Mouse (Mus musculus): Measurements from ENCODE around the gene Doc2g. TPM values are rescaled to one million over a fixed set of nuclear protein-coding genes. Genes with fewer than 3 reads are reported as not detected.
"Not testable (repeated sequence)": the region's sequence is repeated elsewhere in the genome, so short reads cannot be mapped to it uniquely, and the experiment has no call there.

Gene Doc2g
- polyA plus RNA-seq, 1 experiment from 2014 or later: 72.2 TPM

DNA sequence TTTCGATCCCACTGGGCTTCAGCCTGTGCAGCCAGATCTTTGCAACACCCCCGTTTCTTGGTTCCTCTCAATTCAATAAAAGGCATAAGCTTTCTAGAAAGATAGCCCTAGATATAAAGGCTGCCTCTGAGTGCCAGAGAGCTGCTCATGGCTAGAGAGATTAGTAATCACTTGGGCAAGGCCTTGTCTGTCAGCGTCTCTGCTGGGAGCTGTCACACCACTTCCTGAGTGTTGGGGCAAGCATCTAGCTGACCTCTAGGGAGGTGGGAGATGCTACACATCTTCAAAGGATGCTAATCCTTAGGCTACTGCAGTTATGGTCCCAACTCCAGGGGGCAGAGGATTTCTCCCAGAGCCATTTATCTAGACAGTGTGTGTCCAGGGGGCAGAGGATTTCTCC is 35.9 kb upstream of the Doc2g start:
- Histone ChIP-seq H3K27ac (no peak overlapping the region), H3K9me3 (replicated peaks) (no peaks in the 10 kb centered on the region), H3K4me1 (replicated peaks) (peaks cover 5% of the 10 kb centered on the region), H3K4me3 (no peak overlapping the region), H3K36me3 (no peaks in the 10 kb centered on the region), H3K27me3 (0 out of 2 replicates have a peak, but pooled peaks cover 2% of the 10 kb centered on the region), H3K9ac (no peak overlapping the region), H3K4me2 (no peak overlapping the region)
- no peak for ATAC-seq (replicated peaks; ENCODE audit: insufficient number of reproducible peaks, insufficient read depth, low FRiP score, low read depth)
- 33% methylated on average over 3 of the region's 3 CpGs for WGBS

DNA sequence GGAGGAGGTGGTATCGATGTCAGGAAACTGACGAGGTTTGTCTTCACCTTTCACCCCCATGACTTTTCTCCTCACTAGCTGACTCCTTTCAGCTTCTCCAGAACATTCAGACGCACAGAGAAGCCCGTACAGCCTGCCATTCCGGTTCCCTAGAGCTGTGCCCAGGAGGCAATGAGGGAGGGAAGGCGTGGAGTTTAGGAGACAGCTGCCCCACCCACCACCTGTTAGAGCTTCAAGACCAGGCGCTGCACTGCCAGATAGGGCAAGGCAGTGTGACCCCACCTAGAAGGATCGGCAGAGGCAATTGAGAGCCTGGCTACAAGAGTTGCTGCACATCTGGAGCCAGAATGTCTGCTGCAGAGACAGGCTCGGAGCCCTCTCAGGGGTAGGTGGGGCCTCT is 30.9 kb upstream of the Doc2g start, which contains the start of gene Aldh3b2:
TSS of gene Aldh3b2 (plus strand) at position 100 of the 400 bp plus-strand sequence.
- Histone ChIP-seq H3K36me3 (no peaks in the 10 kb centered on the region), H3K27me3 (0 out of 2 replicates have a peak, but pooled peaks cover 2% of the 10 kb centered on the region), H3K4me3 (no peak within 1 kb of the TSS), H3K27ac (no peak within 1 kb of the TSS), H3K9ac (no peak within 1 kb of the TSS), H3K9me3 (replicated peaks) (no peaks in the 10 kb centered on the region), H3K4me1 (replicated peaks) (peaks cover 5% of the 10 kb centered on the region), H3K4me2 (no peak within 1 kb of the TSS)
- 48% methylated on average over 9 of the region's 9 CpGs for WGBS
- ATAC-seq (replicated peaks; ENCODE audit: insufficient number of reproducible peaks, insufficient read depth, low FRiP score, low read depth): no peak

DNA sequence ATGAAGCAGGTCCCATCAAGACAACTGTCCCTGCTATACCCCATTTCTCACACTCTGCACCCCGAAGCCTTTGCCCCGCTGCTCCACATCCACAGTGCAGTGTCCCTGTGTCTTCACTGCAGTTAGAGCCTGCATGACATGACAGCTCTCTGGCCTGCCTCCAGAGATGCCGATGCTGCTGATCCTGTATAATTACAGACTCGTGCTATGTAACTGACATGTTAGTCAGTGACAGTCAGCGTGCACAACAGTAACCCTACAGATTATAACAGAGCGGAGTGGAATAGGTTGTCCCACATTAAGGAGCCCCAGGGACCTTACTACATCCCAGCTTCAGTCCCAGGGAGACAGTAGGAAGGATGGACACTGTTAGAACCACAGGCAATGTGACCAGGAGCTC is 28.5 kb upstream of the Doc2g start:
- H3K4me1 ChIP-seq (replicated peaks); ATAC-seq (replicated peaks; ENCODE audit: insufficient number of reproducible peaks, insufficient read depth, low FRiP score, low read depth); H3K4me2 ChIP-seq; H3K27me3 ChIP-seq; H3K4me3 ChIP-seq; H3K36me3 ChIP-seq; H3K27ac ChIP-seq; H3K9me3 ChIP-seq (replicated peaks); H3K9ac ChIP-seq: not testable (repeated sequence)
- WGBS: 61% methylated on average over 6 of the region's 6 CpGs

DNA sequence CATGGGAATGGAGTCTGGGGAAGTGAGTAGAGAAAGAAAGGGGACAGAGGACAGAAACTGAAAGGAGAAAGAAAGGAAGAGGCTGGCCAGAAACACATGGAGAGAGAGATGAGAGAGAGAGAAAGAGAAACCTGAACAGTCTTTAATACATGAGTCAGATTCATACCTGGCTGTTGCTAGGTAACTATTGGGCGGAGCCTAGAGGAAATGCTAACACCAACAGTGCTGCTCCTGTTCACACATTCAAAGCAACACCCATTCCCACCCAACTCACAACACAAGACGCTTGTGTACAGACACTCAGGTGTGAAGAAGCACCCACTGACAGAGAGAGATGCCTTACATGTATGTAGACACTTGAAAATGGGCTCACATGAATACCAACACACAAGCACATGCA is 27.2 kb upstream of the Doc2g start:
- Histone ChIP-seq H3K9ac (no peak overlapping the region), H3K4me2 (no peak overlapping the region), H3K9me3 (replicated peaks) (no peaks in the 10 kb centered on the region), H3K36me3 (no peaks in the 10 kb centered on the region), H3K27me3 (peaks cover 5% of the 10 kb centered on the region; the same call in 1 of the 2 replicates), H3K4me3 (no peak overlapping the region), H3K4me1 (replicated peaks) (no peaks in the 10 kb centered on the region; the same call in 1 of the 2 replicates), H3K27ac (no peak overlapping the region)
- WGBS: 72% methylated on average over 2 of the region's 2 CpGs
- no peak for ATAC-seq (replicated peaks; ENCODE audit: insufficient number of reproducible peaks, insufficient read depth, low FRiP score, low read depth)

DNA sequence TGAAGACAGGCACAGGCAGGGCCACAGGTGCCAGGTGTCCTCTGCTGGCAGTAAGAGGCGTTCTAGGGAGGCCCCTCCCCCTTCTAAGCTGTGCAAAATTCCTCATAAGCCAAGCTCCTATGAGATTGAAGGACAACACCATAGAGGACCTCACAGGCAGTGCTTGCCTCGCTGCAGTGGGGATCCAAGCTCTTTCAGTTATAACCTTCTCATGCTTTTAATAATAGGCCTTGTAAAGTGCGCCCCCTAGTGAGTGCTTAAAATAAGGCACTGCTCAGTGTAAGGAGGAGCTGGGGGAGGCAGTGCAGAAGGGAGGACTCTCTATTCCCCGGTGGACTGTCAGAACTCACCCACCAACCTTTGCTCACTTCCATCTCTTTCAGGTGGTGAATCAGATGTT is 22.8 kb upstream of the Doc2g start:
- Histone ChIP-seq H3K4me1 (replicated peaks) (peaks cover 8% of the 10 kb centered on the region), H3K4me2 (no peak overlapping the region), H3K27ac (no peak overlapping the region), H3K36me3 (no peaks in the 10 kb centered on the region), H3K9me3 (replicated peaks) (no peaks in the 10 kb centered on the region), H3K9ac (no peak overlapping the region), H3K27me3 (peaks cover 6% of the 10 kb centered on the region; the same call in 1 of the 2 replicates), H3K4me3 (no peak overlapping the region)
- 15% methylated on average over 4 of the region's 4 CpGs for WGBS
- ATAC-seq (replicated peaks; ENCODE audit: insufficient number of reproducible peaks, insufficient read depth, low FRiP score, low read depth): peak; percentile 44

DNA sequence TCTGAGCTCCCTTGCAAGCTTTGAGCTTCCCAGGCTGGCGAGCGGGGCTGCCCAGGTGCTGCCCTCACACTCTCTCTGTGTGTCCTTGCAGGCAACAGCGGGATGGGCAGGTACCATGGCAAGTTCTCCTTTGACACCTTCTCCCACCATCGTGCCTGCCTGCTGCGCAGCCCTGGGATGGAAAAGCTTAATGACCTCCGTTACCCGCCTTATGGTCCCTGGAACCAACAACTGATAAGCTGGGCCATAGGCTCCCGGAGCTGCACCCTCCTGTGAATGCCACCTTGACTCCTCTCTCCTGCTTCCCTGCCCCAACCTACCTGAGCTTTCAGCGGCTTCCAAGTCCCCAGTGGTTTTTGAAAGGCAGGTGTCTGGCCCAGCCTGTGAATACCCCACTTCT is 22.2 kb upstream of the Doc2g start:
- peaks cover 6% of the 10 kb centered on the region; the same call in 1 of the 2 replicates for H3K27me3 ChIP-seq
- H3K4me1 ChIP-seq (replicated peaks): peaks cover 14% of the 10 kb centered on the region
- ATAC-seq (replicated peaks; ENCODE audit: insufficient number of reproducible peaks, insufficient read depth, low FRiP score, low read depth): no peak
- H3K27ac ChIP-seq: no peak overlapping the region
- 66% methylated on average over 9 of the region's 9 CpGs for WGBS
- no peak overlapping the region for H3K4me2 ChIP-seq
- H3K36me3 ChIP-seq: no peaks in the 10 kb centered on the region
- H3K4me3 ChIP-seq: no peak overlapping the region
- H3K9me3 ChIP-seq (replicated peaks): no peaks in the 10 kb centered on the region
- H3K9ac ChIP-seq: no peak overlapping the region

DNA sequence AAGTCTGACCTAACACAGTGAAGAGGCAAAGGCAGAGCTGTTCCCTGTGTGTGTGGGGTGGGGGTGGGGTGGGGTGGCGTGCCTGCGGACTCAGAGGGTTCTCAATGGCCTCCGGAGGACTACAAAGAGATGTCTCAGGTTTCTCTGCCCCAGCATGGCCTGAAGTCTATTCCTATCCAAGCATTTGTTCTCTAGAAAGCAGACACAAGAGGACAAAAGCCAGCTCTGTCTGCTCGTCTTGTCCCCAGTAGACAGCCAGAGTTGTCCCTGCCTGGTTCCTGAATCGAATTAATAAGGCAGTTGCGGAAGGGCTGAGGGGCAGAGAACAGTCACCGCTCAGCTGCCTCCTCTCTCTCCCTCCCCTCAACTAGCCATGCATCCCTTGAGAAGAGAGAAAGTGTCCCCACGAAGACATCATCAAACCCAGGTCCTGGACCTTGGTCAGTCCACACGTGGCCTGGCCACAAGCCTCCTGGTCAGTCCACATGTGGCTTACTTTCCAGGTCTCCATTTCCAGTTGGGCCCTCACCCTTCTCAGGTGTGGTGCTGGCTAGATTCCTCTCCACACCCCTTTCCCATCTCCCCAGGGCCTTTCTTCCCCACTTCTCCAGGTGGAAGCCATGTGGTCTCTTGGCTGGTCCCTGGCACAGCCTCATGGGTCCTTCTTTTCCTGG is 19.4 kb upstream of the Doc2g start:
- Histone ChIP-seq H3K4me2 (no peak overlapping the region), H3K4me3 (no peak overlapping the region), H3K9me3 (replicated peaks) (no peaks in the 10 kb centered on the region), H3K9ac (no peak overlapping the region), H3K36me3 (no peaks in the 10 kb centered on the region), H3K27ac (no peak overlapping the region), H3K4me1 (replicated peaks) (peaks cover 27% of the 10 kb centered on the region), H3K27me3 (peaks cover 6% of the 10 kb centered on the region; the same call in 1 of the 2 replicates)
- ATAC-seq (replicated peaks; ENCODE audit: insufficient number of reproducible peaks, insufficient read depth, low FRiP score, low read depth): no peak
- WGBS: 54% methylated on average over 9 of the region's 9 CpGs

DNA sequence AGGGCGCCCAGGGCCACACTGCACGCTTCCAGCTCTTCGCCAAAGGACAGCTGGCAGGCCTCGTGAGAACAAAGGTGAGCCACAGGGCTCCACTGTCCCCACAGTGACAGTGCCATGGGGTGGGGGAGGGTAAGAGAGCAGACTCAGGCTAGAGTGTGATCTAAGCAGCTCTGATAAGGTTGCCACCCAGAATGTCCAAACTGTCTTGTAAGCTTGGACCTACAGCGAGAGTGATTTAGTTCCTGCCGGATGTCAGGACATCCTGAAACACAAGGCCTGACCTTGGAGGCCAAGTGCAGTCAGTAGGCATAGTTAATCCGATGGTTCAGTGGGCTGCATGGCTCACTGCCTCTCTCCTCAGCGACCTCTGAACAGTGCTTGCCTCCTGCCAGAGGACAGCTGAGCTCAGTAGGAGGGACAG is 17.8 kb upstream of the Doc2g start:
- H3K9ac ChIP-seq: no peak overlapping the region
- ATAC-seq (replicated peaks; ENCODE audit: insufficient number of reproducible peaks, insufficient read depth, low FRiP score, low read depth): no peak
- H3K36me3 ChIP-seq: no peaks in the 10 kb centered on the region
- 29% methylated on average over 8 of the region's 8 CpGs for whole genome bisulfite sequencing
- no peaks in the 10 kb centered on the region for H3K9me3 ChIP-seq (replicated peaks)
- 0 out of 2 replicates have a peak overlapping the region, but pooled peaks have one; percentile 8 for H3K4me2 ChIP-seq
- H3K27me3 ChIP-seq: peaks cover 6% of the 10 kb centered on the region; the same call in 1 of the 2 replicates
- peaks cover 27% of the 10 kb centered on the region for H3K4me1 ChIP-seq (replicated peaks)
- H3K27ac ChIP-seq: peak overlapping the region; percentile 64
- no peak overlapping the region for H3K4me3 ChIP-seq

DNA sequence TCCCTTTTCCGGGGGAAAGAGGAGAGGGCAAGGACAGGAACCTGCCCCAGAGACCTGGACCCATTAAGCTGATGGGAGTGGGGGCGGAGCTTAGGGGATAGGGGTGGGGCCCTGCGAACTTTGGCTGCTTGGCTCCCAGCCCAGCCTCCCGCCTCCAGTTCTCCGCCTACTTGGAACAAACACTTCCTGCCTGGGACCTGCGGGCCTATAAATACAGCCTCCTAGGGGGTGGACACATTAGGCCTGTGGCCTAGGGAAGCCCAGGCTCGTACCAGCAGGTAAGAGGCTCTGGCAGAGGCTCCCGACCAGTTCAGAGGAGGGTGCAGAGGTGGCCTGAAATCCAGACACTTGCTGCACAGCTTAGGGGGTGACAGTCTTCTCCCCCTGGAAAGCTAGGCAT is 16.8 kb upstream of the Doc2g start, which contains the start of gene Acy3:
TSS of gene Acy3 (plus strand) at position 237 of the 400 bp plus-strand sequence.
- 16% methylated on average over 8 of the region's 8 CpGs for WGBS
- H3K4me1 ChIP-seq (replicated peaks): peaks cover 27% of the 10 kb centered on the region
- H3K27ac ChIP-seq: peak within 1 kb of the TSS; percentile 64
- no peaks in the 10 kb centered on the region for H3K9me3 ChIP-seq (replicated peaks)
- H3K4me3 ChIP-seq: peak within 1 kb of the TSS; percentile 3; the same call in 1 of the 2 replicates
- no peaks in the 10 kb centered on the region for H3K36me3 ChIP-seq
- peak within 1 kb of the TSS; percentile 43 for H3K4me2 ChIP-seq
- ATAC-seq (replicated peaks; ENCODE audit: insufficient number of reproducible peaks, insufficient read depth, low FRiP score, low read depth): peak; percentile 81
- H3K9ac ChIP-seq: peak within 1 kb of the TSS; percentile 39; the same call in 1 of the 2 replicates
- H3K27me3 ChIP-seq: no peaks in the 10 kb centered on the region

DNA sequence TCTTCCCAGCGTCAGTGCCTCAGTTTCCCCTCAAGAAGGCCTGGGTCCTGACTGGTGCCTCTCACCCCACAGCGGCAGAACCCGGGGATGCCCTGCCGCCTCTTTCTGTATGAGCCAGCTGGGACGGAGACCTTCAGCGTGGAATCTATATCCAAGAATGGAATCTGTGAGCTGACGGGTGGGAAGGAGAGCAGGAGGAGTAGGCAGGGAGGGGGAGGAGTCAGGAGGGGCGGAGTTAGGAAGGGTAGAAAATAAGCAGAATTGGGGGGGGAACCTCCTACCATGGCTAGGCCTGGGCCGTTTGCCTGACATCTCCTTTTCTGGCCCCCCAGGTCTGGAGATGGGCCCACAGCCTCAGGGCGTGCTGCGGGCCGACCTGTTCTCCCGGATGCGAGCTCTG is 15.0 kb upstream of the Doc2g start:
- Histone ChIP-seq H3K27ac (no peak overlapping the region), H3K27me3 (peaks cover 8% of the 10 kb centered on the region; the same call in 1 of the 2 replicates), H3K4me2 (no peak overlapping the region), H3K9me3 (replicated peaks) (no peaks in the 10 kb centered on the region), H3K36me3 (no peaks in the 10 kb centered on the region), H3K9ac (no peak overlapping the region), H3K4me1 (replicated peaks) (peaks cover 27% of the 10 kb centered on the region), H3K4me3 (no peak overlapping the region)
- no peak for ATAC-seq (replicated peaks; ENCODE audit: insufficient number of reproducible peaks, insufficient read depth, low FRiP score, low read depth)
- WGBS: 86% methylated on average over 14 of the region's 14 CpGs

DNA sequence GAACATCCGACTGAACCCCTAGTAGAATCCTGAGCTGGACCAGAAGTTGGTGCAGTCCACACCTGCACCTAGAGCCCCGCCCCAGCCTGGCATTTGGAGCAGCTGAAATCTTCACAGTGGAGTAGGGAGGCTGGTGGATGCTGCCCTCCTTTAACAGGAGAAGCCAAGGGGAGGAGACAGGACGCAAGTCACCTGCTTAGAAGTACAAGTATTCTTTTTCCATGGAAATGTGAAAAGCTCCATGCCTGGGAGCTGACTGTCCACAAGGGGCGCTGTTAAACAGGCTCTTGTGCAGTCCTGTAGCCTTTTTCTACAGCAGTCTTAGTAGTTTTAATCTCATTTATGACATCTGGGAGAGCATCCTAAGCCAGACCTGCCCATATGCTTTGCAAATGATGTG is 14.4 kb upstream of the Doc2g start:
- H3K4me1 ChIP-seq (replicated peaks): peaks cover 27% of the 10 kb centered on the region
- H3K27me3 ChIP-seq: peaks cover 10% of the 10 kb centered on the region; the same call in 1 of the 2 replicates
- H3K9me3 ChIP-seq (replicated peaks): no peaks in the 10 kb centered on the region
- WGBS: 87% methylated on average over 4 of the region's 4 CpGs
- H3K27ac ChIP-seq: no peak overlapping the region
- ATAC-seq (replicated peaks; ENCODE audit: insufficient number of reproducible peaks, insufficient read depth, low FRiP score, low read depth): no peak
- H3K36me3 ChIP-seq: no peaks in the 10 kb centered on the region
- no peak overlapping the region for H3K4me2 ChIP-seq
- no peak overlapping the region for H3K4me3 ChIP-seq
- no peak overlapping the region for H3K9ac ChIP-seq

DNA sequence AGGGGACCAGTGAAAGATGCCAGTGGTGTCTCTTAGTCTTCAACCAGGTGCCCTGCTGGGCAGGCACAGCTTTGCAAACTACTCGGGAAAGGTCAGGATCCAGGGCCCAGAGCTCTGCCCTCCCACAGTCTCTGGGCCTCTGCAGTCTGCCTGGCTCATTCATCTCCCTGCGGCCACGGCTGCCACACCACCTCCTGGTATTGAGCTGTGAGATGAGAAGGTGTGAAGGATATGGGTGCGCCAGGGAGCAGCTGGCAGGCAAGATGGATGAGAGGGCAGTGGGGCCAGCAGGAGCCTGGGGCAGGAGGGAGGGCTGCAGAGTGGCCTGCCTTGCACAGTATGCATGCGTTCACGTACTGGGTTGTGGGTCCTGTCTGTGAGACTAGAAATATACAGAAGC is 12.3 kb upstream of the Doc2g start:
- Histone ChIP-seq H3K9me3 (replicated peaks) (no peaks in the 10 kb centered on the region), H3K9ac (no peak overlapping the region), H3K4me1 (replicated peaks) (peaks cover 14% of the 10 kb centered on the region), H3K27me3 (peaks cover 10% of the 10 kb centered on the region; the same call in 1 of the 2 replicates), H3K4me3 (no peak overlapping the region), H3K27ac (no peak overlapping the region), H3K36me3 (no peaks in the 10 kb centered on the region), H3K4me2 (no peak overlapping the region)
- ATAC-seq (replicated peaks; ENCODE audit: insufficient number of reproducible peaks, insufficient read depth, low FRiP score, low read depth): no peak
- WGBS: 47% methylated on average over 6 of the region's 6 CpGs
